Mouse (Mus musculus) liver, embryonic 11.5 days (tissue): ENCODE measurements around the gene Col26a1. TPM values are rescaled to one million over a fixed set of nuclear protein-coding genes. Genes with fewer than 3 reads are reported as not detected.

Experiments used
- ATAC-seq: fragments of 200-750 bp; cut with Nextera tagmentation; replicated peaks from 2 replicates; pipeline ENCODE4 v1.8.0; 2017; ENCODE audit warnings: moderate number of reproducible peaks, mild to moderate bottlenecking, moderate TSS enrichment, moderate library complexity; ENCODE audit not compliant: low FRiP score
- DNase-seq: peaks from one replicate; pipeline ENCODE4 v3.0.0-alpha.2; 2017; ENCODE audit warnings: low spot score
- H3K27ac ChIP-seq: fragments of 300-500 bp; sonication (generic); 2 replicates; pipeline ENCODE4 v1.5.1; 2014; ENCODE audit warnings: mild to moderate bottlenecking, low read depth, low read length, control low read depth
- H3K27me3 ChIP-seq: fragments of 300-500 bp; sonication (generic); replicated peaks from 2 replicates; pipeline ENCODE4 v1.6.1; 2014; ENCODE audit warnings: low read length, mixed read lengths; ENCODE audit not compliant: control insufficient read depth, insufficient read depth
- H3K36me3 ChIP-seq: fragments of 300-500 bp; sonication (generic); 2 replicates; pipeline ENCODE4 v1.6.1; 2014; ENCODE audit warnings: mild to moderate bottlenecking, low read length, moderate library complexity, mixed read lengths; ENCODE audit not compliant: control insufficient read depth, insufficient read depth
- H3K4me1 ChIP-seq: fragments of 300-500 bp; sonication (generic); replicated peaks from 2 replicates; pipeline ENCODE4 v1.6.1; 2014; ENCODE audit warnings: low read length, mixed read lengths; ENCODE audit not compliant: control insufficient read depth, insufficient read depth
- H3K4me2 ChIP-seq: fragments of 300-500 bp; sonication (generic); 2 replicates; pipeline ENCODE4 v1.6.1; 2014; ENCODE audit warnings: mild to moderate bottlenecking, control low read depth, moderate library complexity
- H3K4me3 ChIP-seq: fragments of 300-500 bp; sonication (generic); 2 replicates; pipeline ENCODE4 v1.5.1; 2014; ENCODE audit warnings: low read depth, low read length, control low read depth
- H3K9ac ChIP-seq: fragments of 300-500 bp; sonication (generic); 2 replicates; pipeline ENCODE4 v1.6.1; 2014; ENCODE audit warnings: low read depth, low read length, control low read depth
- H3K9me3 ChIP-seq: fragments of 300-500 bp; sonication (generic); 2 replicates; pipeline ENCODE4 v1.6.1; 2016; ENCODE audit warnings: low read length, inconsistent platforms, mixed read lengths; ENCODE audit not compliant: control insufficient read depth
- WGBS: fragments of 180-500 bp; shearing (Covaris S2); extraction: QIAGEN DNeasy Blood & Tissue Kit; methylation state at CpG from one replicate; pipeline ENCODE4 v1.1.7; 2014; 5-methylcytosine and 5-hydroxymethylcytosine counted together
- polyA plus RNA-seq: library from polyadenylated mRNA; unstranded; fragments of >200 nt; fragmentation: Nextera tagmentation; extraction: Ambion mirVana; gene quantifications from 2 replicates; pipeline ENCODE4 v1.2.1, GENCODE M21; 2014

The Col26a1 gene
- polyA plus RNA-seq, 1 experiment from 2014 or later, result 9.8 TPM

DNA sequence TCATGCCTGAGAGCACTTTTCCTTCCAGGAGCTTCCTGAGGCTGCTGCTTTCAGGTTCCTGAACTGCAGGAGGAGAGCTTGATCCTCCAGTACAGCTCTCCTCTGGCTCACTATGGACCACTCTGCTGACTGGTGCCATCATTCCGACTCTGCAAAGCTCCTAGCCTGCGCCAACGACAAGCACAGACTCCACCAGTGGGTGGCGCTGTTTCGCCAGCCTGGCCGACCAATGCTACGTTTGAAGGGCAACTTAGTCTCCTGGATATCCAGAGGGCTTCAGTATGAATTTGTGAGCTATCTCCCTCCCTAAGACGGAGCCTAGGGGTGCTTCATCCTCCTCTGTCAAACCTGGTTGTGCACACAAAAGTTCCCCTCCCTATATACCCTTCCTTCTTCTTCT is 43.0 kb downstream of the Col26a1 start:
- Histone ChIP-seq H3K4me1 (no peaks in the 10 kb centered on the region), H3K4me3 (no peak overlapping the region), H3K27ac (no peak overlapping the region), H3K9me3 (no peaks in the 10 kb centered on the region), H3K36me3 (no peaks in the 10 kb centered on the region), H3K4me2 (no peak overlapping the region), H3K9ac (no peak overlapping the region), H3K27me3 (no peaks in the 10 kb centered on the region; the same call in 1 of the 2 replicates)
- ATAC-seq (no peak), DNase-seq (peak; percentile 58)
- 7% methylated on average over 8 of the region's 8 CpGs for WGBS

- DNase-seq, result no peak
- 82% methylated on average over 3 of the region's 3 CpGs for WGBS
- Histone ChIP-seq H3K36me3 (no peaks in the 10 kb centered on the region), H3K27me3 (no peaks in the 10 kb centered on the region), H3K9ac (no peak overlapping the region), H3K4me3 (no peak overlapping the region), H3K4me2 (no peak overlapping the region), H3K4me1 (no peaks in the 10 kb centered on the region), H3K9me3 (no peaks in the 10 kb centered on the region), H3K27ac (no peak overlapping the region)
- no peak for ATAC-seq
Observed at GRCm38 (mm10) chr5:136833053-136833452, 50.0 kb downstream of the Col26a1 start.

GRCm38 (mm10) chr5:136830156-136830555 is 52.9 kb downstream of the Col26a1 start:
- Histone ChIP-seq H3K27me3 (no peaks in the 10 kb centered on the region), H3K4me2 (no peak overlapping the region), H3K9ac (no peak overlapping the region), H3K36me3 (no peaks in the 10 kb centered on the region), H3K4me3 (no peak overlapping the region), H3K27ac (no peak overlapping the region), H3K9me3 (no peaks in the 10 kb centered on the region), H3K4me1 (no peaks in the 10 kb centered on the region)
- ATAC-seq (no peak), DNase-seq (no peak)
- WGBS, result 83% methylated on average over 3 of the region's 3 CpGs

DNA sequence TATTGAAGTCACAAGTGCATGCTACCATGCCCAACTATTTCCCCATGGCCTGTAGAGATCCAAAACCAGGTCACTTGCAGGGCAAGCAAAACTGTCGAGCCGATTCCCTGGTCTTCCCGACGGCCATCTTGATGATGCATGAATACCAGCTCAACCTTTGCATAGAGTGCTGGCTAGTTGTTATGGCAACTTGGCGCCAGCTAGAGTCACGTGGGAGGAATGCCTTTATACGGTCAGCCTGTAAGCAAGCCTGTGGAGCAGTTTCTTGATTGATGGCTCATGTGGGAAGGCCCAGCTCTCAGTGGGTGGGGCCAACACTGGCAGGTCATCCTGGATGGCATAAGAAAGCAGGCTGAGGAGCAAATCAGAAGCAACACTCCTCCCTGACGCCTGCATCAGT is 61.0 kb downstream of the Col26a1 start:
- ATAC-seq, result no peak
- no peaks in the 10 kb centered on the region for H3K27me3 ChIP-seq
- H3K36me3 ChIP-seq, result no peaks in the 10 kb centered on the region
- no peak overlapping the region for H3K27ac ChIP-seq
- no peak for DNase-seq
- no peak overlapping the region for H3K9ac ChIP-seq
- H3K4me2 ChIP-seq, result no peak overlapping the region
- 81% methylated on average over 8 of the region's 8 CpGs for WGBS
- H3K4me1 ChIP-seq, result no peaks in the 10 kb centered on the region
- no peaks in the 10 kb centered on the region for H3K9me3 ChIP-seq
- H3K4me3 ChIP-seq, result no peak overlapping the region

- Histone ChIP-seq H3K4me1 (no peaks in the 10 kb centered on the region), H3K4me2 (no peak overlapping the region), H3K4me3 (no peak overlapping the region), H3K36me3 (no peaks in the 10 kb centered on the region), H3K27me3 (no peaks in the 10 kb centered on the region), H3K9me3 (no peaks in the 10 kb centered on the region), H3K27ac (no peak overlapping the region), H3K9ac (no peak overlapping the region)
- WGBS, result 83% methylated on average over 2 of the region's 2 CpGs
- ATAC-seq, result no peak
- no peak for DNase-seq
Observed at GRCm38 (mm10) chr5:136820911-136821310, 62.1 kb downstream of the Col26a1 start.

DNA sequence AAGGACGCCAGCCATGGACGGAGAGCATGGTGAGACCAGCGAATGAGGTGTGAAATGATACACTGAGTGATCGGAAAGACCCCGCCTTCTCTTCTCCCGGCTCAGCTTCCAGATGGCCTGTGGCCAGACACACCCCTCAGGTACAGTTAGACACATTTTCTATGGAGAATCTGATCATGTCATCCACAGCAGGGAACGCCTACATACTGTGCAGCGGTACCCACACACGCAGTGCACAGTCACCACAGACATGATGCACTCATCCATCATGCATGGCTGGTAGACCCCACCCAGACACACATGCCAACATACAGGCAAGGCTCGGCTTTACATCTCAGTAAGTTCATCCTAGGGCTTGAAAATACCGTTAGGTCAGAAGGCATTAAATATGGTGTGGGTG is 63.3 kb downstream of the Col26a1 start:
- DNase-seq (no peak), ATAC-seq (no peak)
- WGBS, result 67% methylated on average over 11 of the region's 11 CpGs
- Histone ChIP-seq H3K9ac (no peak overlapping the region), H3K4me1 (no peaks in the 10 kb centered on the region), H3K9me3 (no peaks in the 10 kb centered on the region), H3K27ac (no peak overlapping the region), H3K36me3 (no peaks in the 10 kb centered on the region), H3K4me3 (no peak overlapping the region), H3K27me3 (no peaks in the 10 kb centered on the region), H3K4me2 (no peak overlapping the region)

- H3K27ac ChIP-seq, result no peak overlapping the region; the same call in 1 of the 2 replicates
- DNase-seq, result no peak
- H3K9me3 ChIP-seq, result no peaks in the 10 kb centered on the region
- WGBS, result 70% methylated on average over 30 of the region's 30 CpGs
- H3K36me3 ChIP-seq, result no peaks in the 10 kb centered on the region
- H3K9ac ChIP-seq, result no peak overlapping the region
- no peak overlapping the region for H3K4me3 ChIP-seq
- H3K27me3 ChIP-seq, result no peaks in the 10 kb centered on the region
- 0 out of 2 replicates have a peak overlapping the region, but pooled peaks have one; percentile 1 for H3K4me2 ChIP-seq
- H3K4me1 ChIP-seq, result no peaks in the 10 kb centered on the region
- ATAC-seq, result no peak
Observed at GRCm38 (mm10) chr5:136810539-136811374, 72.3 kb downstream of the Col26a1 start.

DNA sequence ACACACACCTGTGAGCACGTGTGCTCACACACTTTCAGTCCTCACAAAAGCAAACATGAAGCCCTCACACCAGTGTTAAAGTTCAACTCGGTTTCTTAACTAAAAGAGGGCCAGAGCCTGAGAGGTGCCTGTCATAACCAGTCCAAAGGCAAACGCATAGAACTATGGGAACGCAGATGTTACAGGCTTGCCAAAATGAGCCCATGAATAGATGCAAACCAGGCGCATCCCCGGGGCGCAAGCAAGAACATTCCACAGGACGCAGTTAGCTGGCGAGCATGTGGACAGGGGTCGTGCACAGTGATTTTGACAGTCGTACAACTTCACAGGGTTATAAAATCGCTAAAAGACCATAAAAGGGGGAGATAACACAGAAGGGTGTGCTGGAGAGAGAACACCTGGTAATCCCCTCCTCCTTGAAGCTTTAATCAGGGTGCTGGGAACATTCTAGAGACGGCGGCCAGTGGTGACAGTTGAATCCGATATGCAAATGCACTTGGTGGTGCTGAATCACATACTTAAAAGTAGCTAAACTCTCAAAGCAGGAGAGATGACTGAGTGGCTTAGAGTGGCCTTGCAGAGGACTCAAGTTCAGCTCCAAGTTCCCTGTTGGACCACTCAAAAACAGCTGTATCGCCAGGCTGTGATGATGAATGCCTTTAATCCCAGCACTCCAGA is 76.5 kb downstream of the Col26a1 start:
- H3K36me3 ChIP-seq, result no peaks in the 10 kb centered on the region
- no peaks in the 10 kb centered on the region for H3K27me3 ChIP-seq
- no peak overlapping the region for H3K9ac ChIP-seq
- DNase-seq, result no peak
- no peaks in the 10 kb centered on the region for H3K9me3 ChIP-seq
- WGBS, result 62% methylated on average over 16 of the region's 16 CpGs
- H3K27ac ChIP-seq, result no peak overlapping the region
- ATAC-seq, result no peak
- H3K4me1 ChIP-seq, result no peaks in the 10 kb centered on the region; the same call in 1 of the 2 replicates
- no peak overlapping the region for H3K4me3 ChIP-seq
- H3K4me2 ChIP-seq, result no peak overlapping the region
